Mouse (Mus musculus) layer of hippocampus, adult 2 months (tissue): ENCODE results near the gene Tmem135. TPM values are rescaled to one million over a fixed set of nuclear protein-coding genes. Genes with fewer than 3 reads are reported as not detected.
A peak's percentile ranks its signal among the peaks of the same experiment; 100 is the strongest.

Experiments used
- DNase-seq, 2 experiments: peaks; one replicate each; pipeline ENCODE4 v3.0.0; 2022; ENCODE audit warnings: low spot score in 2 of 2
- H3K27ac ChIP-seq: fragments of 200-600 bp; 2 replicates; pipeline ENCODE4 v1.8.1; 2022
- H3K4me3 ChIP-seq: fragments of 200-600 bp; 2 replicates; pipeline ENCODE4 v1.8.1; 2022; ENCODE audit warnings: mild to moderate bottlenecking
- CTCF ChIP-seq: fragments of 200-600 bp; conservative IDR thresholded peaks from 2 replicates; pipeline ENCODE4 v1.8.1; 2022; ENCODE audit warnings: antibody characterized with exemption, mild to moderate bottlenecking, moderate library complexity
- total RNA-seq, 2 experiments: library from RNA; stranded (reverse); gene quantifications; 2 replicates each; pipeline ENCODE4 v1.2.3; 2021

Gene Tmem135
- total RNA-seq, 2 experiments from 2014 or later = 73.3 to 74.1 TPM

- TF ChIP-seq CTCF = no peak
- Histone ChIP-seq H3K27ac (no peak overlapping the region), H3K4me3 (no peak overlapping the region)
Measured at GRCm38 (mm10) chr7:89407006-89407940, 3.3 kb upstream of the Tmem135 start.

GRCm38 (mm10) chr7:89406011-89406410, 2.0 kb upstream of the Tmem135 start:
- DNase-seq = no peak
- no peak overlapping the region for H3K27ac ChIP-seq
- peak overlapping the region; percentile 90 for H3K4me3 ChIP-seq
- TF ChIP-seq CTCF = no peak

More at GRCm38 (mm10) chr7:89407006-89407940, 3.3 kb upstream of the Tmem135 start:
- DNase-seq = no peak

- no peak for DNase-seq
- Histone ChIP-seq H3K4me3 (peak overlapping the region; percentile 90), H3K27ac (peak overlapping the region; percentile 93)
- TF ChIP-seq CTCF = no peak
Measured at GRCm38 (mm10) chr7:89404734-89405440, 865 bp upstream of the Tmem135 start.

GRCm38 (mm10) chr7:89403053-89403972, 709 bp downstream of the Tmem135 start:
- Histone ChIP-seq H3K4me3 (peak overlapping the region; percentile 90), H3K27ac (peak overlapping the region; percentile 93)
- peak in 1 of 2 experiments; percentile 51 for DNase-seq
- TF ChIP-seq CTCF = no peak

- H3K27ac ChIP-seq = no peak overlapping the region
- no peak for DNase-seq
- no peak for TF ChIP-seq CTCF
- no peak overlapping the region for H3K4me3 ChIP-seq
Measured at GRCm38 (mm10) chr7:89401936-89402335, 2.1 kb downstream of the Tmem135 start.

- no peak for TF ChIP-seq CTCF
- Histone ChIP-seq H3K27ac (peak overlapping the region; percentile 74), H3K4me3 (no peak overlapping the region)
- DNase-seq = no peak
Measured at GRCm38 (mm10) chr7:89401136-89401858, 2.7 kb downstream of the Tmem135 start.

- peak overlapping the region; percentile 74 for H3K27ac ChIP-seq
Measured at GRCm38 (mm10) chr7:89400721-89401120, 3.3 kb downstream of the Tmem135 start.

GRCm38 (mm10) chr7:89397837-89398534, 6.0 kb downstream of the Tmem135 start:
- DNase-seq = no peak
- TF ChIP-seq CTCF = no peak
- no peak overlapping the region for H3K4me3 ChIP-seq
- no peak overlapping the region for H3K27ac ChIP-seq

More at GRCm38 (mm10) chr7:89400721-89401120, 3.3 kb downstream of the Tmem135 start:
- no peak overlapping the region for H3K4me3 ChIP-seq
- TF ChIP-seq CTCF = no peak
- no peak for DNase-seq

GRCm38 (mm10) chr7:89396386-89396785, 7.6 kb downstream of the Tmem135 start:
- no peak for TF ChIP-seq CTCF
- Histone ChIP-seq H3K27ac (no peak overlapping the region), H3K4me3 (no peak overlapping the region)
- no peak for DNase-seq

GRCm38 (mm10) chr7:89395399-89395798, 8.6 kb downstream of the Tmem135 start:
- TF ChIP-seq CTCF = no peak
- DNase-seq = no peak
- no peak overlapping the region for H3K4me3 ChIP-seq
- no peak overlapping the region for H3K27ac ChIP-seq

GRCm38 (mm10) chr7:89392825-89393224, 11.2 kb downstream of the Tmem135 start:
- Histone ChIP-seq H3K4me3 (no peak overlapping the region), H3K27ac (no peak overlapping the region)
- no peak for DNase-seq
- peak; percentile 66 for TF ChIP-seq CTCF
